Mouse (Mus musculus) ovary, postnatal 10 days (tissue): ENCODE measurements at regions not wholly inside any gene's neighbourhood (a gene's known extent, or its start where the extent isn't known, plus 50 kb on each side); places are given as distances from the start of the nearest gene placed in this dataset.

Experiments used
- DNase-seq: peaks from one replicate; pipeline ENCODE4 v3.0.0; 2022; ENCODE audit warnings: low spot score

DNA sequence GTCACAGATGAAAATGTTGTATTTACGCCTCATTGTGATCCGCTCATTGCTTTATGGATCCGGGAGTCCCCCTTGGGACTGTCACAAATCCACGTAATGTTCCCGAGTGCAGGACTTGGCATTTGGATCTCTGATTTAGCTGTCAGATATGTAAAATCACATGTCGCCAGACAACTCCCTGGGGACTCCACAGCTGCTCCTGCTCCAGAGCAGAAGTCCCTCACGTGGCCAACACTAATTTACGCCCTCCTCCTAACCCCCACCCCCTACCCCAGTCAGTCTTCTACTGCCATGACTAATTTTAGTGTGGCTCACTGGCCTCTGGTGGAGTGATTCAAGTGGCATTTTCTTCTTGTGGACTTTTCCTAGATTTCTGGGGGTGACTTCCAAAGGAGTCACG lies 348.9 kb downstream of the Cd83 start:
- no peak for DNase-seq

DNA sequence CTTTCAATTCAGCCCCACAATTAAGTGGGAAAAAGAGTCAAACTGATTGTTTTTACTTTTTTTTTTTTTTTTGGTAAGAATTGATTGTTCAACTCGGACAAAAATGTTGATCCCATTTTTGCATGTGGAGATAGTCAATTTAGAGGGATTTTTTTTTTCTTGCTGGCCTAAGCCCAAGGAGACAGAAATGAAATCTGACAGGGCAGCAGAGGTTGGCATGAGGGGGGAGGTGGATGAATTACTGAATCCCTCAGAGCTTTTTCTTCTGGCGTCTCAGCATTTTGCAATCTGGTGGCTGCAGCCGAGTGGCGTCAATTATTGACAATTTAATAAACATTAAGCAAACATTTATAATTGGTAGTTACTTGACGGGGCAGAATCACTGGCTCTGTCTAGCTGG lies 356.6 kb downstream of the Cd83 start:
- no peak for DNase-seq

DNA sequence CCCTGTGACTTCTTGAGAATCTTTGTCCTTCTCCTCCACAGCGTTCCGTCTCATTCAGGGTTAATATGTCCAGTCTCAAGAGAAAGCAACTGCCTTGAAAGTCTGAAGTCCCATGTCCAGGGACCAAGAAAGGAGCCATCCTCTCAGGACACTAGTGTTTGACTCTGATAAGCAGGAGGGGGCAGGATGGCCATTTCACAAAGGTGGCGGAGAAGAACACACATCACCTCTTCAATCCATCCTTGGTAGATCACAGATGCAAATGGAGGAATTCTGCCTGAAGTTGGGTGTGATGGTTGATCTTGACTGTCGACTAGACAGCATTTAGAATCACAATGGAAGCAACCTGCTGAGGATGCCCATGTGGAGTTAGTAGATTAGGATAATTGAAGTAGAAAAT lies 360.9 kb downstream of the Cd83 start:
- no peak for DNase-seq

DNA sequence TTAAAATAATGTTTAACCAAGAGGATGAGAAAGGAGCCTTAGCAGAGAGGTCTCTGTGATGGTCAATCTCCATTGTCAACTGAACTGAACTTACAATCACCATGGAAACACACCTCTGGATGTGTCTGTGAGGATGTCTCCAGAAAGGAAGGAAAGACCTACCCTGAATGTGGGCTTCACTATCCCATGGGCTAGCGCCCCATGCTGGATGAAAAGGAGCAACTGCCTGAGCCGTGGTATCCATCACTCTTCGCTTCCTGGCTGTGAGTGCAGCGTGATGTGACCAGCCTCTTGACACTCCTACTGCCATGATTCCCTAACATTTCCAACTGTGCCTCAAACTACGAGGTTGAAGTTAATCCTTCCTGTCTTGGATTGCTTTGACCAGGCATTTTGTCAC lies 363.3 kb downstream of the Cd83 start:
- DNase-seq, result no peak

DNA sequence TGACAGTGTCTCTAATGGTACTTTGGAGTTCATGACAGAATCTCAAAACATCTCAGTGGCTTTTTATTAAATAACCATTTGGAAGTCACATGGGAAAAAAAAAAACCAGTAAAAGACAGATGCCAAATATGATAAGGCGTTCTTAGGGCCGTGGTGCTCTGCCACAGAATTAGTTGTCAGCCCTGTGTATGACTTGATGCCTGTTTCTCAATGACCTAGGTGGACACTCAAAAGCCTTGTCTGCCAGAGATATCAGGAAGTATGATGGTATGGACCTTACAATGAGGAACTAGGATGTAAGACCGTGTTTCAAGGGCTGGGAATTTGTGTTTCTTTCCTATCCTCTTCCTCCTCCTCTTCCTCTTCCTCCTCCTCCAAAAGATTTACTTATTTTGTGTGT lies 364.9 kb downstream of the Cd83 start:
- no peak for DNase-seq

DNA sequence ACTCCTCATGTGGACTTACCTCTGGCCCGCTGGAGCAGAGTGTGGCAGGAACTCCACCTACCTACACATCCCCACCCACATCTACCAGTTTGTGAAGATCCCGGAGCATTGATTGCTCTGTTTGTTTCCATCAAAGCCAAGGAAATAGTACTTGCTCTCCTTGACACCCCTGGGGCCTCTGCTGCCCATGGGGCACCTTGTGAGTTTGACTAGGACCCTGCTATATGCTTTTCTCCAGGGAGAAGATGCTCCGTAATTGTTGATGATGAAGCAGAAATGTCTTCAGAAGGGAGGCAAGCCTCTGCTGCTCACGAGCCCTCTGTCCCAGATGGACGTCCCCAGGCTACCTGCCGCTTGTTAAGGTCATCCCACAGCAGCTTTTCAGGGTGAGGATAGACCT lies 367.0 kb downstream of the Cd83 start:
- no peak for DNase-seq

DNA sequence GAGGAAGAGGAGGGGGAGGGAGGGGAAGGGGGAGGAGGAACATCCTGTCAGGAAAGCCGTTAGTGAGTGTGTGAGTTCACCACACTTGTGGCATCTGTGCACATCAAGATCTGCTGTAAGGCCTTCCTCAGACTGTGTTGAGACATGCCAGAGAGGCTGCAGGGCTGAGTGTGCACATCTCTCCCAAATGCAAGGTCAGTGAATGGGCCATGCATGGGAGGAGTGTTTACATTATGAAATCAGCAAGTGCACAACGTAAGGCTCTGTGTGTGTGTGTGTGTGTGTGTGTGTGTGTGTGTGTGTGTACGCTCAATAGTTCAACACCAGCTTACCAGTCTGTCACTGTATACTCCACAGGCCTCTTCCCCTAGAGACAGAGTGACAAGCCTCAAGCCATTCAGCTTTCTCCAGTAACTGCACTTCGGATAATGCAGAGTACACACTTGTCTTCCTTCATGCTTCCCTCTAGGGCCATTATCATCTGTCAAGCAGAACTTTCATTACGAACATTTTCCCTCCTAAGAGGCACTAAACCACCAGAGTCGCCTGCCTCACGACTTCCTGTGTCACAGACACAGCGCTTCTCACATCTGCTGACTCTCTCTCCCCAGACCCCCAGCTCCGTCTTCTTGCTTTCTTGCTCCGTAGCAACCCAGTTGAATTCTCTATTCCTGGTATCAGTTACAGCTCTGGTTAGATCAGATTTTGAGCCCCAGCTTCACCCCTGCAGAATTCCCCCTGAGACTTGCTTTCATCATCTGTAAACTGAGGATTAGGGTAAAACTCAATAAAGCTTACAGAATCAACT lies 368.4 kb downstream of the Cd83 start:
- no peak for DNase-seq

DNA sequence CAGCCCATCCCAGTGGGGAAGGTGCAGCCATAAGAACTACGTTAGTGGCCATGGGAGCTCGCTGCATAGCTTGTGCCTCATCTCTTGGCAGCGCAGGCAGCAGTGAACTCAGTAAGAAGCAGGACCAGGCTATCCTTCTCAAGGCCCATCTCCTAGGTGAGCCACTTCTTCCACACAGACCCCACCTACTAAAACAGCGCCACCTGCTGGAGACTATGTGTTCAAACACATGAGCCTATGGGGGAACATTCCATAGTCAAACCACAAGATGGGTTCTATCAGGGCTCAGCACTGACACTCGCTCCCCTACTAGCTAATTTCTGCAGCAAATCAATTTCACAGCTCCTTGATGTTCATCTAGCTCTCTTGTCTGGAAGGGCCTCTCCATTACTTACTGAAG lies 369.2 kb downstream of the Cd83 start:
- no peak for DNase-seq

DNA sequence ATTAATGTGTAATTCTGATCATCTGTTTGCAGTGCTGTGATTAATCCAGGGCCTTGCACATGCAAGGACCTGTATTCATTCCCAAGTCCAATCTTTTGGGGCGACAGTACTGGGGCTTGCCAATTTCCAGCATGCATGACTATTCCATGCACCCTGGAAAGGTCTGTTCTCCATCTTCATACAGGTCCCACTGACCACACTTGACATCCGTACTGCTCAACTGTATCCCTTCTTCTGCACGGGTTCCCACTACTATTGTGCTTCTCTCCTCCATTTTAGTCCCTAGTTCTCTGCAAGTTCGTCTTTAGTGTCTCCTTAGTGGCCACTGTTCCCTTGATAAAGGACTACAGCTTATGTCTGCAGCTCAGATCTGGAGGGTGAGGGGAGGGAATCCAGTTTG lies 371.4 kb downstream of the Cd83 start:
- no peak for DNase-seq

DNA sequence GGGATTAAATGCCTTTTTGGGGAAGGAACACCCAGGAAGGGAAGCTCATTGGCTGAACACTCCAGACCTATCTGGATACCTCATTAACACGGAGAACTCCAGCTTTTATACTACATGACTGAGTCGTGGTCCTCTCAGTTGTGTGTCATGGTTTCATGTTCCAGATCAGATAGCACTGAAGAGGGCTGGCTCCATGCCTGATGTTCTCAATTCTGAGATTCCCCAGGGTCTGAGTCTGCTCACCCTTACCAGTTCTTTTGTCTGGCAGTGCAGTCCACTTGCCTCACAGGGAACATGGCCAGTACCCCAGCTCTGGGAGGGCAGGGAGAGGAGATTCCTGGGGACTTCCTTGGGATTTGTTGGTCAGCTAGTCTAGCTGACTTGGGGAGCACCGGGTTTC lies 372.0 kb downstream of the Cd83 start:
- DNase-seq, result no peak

DNA sequence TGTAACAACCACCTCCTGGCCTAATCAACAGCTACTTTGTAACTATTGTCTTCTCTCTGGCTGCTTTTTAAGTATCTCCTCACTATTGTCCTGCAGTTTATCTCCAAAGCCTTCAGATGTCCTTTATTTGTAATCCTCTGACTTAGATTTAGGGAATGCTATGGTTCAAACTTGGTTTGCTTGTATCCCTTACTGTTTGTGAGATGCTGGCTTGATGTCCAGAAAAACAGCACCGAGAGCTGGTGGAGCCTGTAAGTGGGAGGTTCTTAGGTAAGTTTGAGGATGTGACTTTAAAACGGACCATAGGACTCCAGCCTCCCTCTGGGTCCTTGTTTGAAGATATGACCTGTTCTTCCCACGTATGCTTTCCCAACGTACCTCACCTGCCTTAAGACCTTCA lies 372.7 kb downstream of the Cd83 start:
- DNase-seq, result no peak

DNA sequence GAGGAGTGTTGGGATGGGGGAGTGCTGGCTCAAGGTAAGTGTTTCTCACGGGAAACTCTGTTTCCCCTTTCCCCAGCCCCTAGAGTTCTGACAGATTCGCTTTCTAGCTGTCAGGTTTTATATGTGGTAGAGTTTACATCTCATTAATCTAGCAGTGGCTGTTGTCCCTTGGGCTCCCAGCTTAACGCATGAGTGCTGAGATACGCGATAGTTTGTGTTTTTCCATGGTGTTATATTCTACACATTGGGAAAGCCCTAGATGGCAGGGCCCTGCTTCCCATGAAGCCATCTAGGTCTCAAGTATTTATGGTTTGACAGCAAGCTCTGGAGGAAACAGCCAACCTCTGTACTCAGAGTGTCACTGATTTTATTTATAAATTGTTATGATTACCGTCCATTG lies 373.8 kb downstream of the Cd83 start:
- no peak for DNase-seq

DNA sequence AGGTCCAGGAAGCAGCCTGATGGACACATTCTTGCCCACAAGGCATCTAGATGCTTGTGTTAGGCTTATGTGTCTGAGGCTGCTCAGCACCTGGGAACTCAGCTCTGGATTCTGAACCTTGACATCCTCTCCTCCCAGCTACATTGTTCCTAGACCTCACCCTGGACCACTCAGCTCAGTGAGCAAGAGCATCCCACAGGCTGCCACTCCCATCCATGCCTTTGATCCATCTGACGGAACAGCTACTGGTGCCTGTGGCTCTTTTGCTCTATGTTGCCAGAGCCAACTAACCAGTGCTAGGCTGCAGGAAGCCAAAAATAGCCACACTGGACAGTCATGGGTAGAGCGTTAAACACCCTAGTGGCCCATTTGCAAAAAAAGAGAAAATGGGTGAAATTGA lies 374.8 kb downstream of the Cd83 start:
- DNase-seq, result no peak

DNA sequence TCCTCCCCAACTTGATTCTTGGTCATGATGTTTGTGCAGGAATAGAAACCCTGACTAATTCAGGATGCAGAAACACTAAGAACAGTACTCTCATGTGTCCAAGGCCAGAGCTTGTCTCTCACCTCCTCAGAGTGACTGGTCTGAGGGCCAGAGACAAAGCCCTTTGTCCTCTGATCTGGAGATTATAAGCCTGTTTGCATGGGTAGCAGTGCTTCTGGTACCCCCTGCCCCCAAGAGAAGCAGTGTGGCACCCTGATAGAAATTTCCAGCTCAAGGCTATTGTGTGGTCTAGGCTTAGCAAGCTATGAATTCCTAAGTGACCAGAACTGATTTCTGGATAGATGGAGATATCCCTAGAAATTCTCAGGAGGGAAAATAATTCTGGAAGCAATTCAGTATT lies 380.2 kb downstream of the Cd83 start:
- DNase-seq, result no peak

DNA sequence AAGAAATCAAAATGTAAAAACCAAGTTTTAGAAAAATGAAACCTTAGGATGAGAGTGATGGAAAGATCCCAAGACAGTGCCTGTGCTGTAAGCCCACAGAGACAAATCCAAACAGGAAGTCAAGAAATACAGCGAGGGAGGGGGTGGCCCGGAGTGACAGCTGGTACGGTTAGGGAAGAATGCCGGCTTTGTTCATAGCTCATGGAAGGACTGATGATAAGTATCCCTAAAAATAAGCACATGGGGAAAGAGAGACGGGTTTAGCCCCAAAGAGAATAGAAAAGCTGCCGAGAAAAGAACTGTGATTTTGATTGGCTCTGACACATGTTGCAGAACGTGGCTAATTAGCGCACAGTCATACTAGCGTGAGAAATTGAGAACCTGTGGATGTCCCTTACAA lies 382.6 kb downstream of the Cd83 start:
- no peak for DNase-seq

DNA sequence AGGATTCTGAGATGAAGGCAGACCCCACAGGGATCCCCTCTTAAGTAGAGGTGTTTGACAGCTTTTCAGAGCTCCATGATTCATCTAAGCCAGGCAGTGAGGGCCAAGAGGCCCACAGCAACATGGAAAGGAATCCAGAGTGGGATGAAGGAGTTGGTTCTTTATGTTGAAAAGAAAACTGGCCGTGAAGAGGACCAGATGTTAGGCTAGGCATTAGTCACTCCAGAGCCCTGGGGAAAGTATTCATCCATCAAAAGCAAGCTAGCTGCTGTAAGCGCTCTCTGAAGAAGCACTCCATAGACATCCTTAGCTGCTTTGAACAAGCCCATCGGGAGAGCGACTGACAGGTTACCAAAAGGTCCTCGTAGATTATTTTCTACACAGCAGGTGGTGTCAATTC lies 383.6 kb downstream of the Cd83 start:
- DNase-seq, result no peak

DNA sequence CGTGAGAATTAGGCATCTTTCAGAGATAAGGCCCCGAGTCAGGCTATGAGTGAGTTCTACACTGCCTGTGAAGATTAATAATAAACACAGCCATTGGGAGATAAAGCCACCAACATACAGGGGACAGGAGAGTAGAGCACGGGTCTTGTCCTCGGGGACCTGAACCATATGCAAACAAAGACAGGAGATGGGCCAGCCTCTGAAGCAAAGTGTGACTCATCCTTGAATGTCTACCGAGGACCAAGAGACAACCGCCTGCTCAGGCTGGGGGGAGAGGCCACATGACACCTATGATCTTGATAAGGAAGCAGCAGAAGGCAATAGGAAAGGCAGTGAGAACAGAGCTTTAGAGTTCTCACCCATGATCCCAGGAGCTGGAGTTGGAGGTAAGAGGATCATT lies 387.1 kb downstream of the Cd83 start:
- DNase-seq, result no peak

DNA sequence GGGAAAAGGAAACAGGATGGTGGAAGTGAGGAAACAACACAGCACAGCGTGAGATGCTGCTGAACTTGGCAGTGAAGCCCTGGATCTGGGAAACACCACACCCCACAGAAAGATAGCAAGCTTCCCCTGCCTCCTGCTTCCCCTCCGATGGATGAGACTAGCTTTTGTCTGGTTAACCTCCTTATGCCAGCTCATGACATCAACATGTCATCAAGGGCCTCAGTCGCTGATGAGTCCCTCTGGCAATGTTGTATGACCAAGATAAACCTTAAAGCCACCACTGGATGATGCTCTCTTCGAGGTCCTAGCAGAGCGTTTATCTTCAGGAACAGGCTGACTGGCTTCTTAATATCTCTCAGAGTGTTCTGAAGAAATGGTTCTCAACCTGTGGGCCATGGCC lies 388.1 kb downstream of the Cd83 start:
- no peak for DNase-seq

DNA sequence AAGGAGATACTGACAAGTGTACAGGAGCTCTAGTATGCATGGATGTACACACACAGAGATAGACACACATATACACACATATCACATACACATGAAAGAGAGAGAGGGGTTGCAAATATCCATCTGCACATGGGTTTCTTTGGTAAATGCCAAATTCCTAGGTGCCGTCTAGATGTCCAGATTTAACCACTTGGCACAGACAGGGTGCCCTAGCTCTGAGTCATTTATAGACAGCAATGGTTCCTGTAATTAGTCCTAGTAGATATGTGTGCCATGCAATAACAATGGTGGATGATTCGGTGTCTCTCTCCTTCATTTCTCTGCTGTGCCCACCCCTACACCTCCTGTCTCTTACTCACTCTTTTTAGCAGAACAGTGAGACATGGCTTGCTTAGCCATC lies 389.7 kb downstream of the Cd83 start:
- DNase-seq, result no peak

DNA sequence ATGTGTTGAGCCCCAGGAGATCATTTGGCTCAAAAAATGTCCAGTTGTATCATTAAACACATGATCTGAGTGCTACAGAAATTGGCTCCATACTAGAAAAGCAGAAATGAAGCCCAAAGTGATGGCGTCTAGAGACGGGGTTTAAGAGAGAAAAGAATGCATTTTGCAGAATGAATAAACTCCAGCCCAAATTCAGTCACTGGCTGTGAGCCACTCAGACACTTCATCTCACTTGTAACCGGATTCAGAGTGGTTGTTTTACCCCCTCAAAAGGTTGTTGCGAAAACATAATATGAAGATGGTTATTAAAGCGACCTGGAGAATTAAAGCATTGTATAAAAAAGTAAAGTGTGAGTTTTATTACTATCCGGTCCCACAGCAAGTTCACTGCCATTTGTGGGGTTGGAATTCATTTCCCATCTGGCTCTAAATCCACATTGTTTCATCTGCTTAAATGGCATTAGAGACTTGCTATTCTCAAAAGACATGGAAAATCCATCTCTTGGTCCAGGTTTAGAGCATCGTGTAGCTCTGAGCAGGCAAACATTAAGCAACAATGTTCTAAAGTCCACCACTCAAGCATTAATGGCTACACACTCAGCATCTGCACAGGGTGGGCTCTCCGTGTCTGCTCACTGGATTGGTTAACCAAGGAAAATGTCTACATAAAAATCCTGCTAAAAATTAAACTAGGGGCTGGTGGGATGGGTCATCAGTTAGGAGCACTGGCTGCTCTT lies 390.9 kb downstream of the Cd83 start:
- no peak for DNase-seq

DNA sequence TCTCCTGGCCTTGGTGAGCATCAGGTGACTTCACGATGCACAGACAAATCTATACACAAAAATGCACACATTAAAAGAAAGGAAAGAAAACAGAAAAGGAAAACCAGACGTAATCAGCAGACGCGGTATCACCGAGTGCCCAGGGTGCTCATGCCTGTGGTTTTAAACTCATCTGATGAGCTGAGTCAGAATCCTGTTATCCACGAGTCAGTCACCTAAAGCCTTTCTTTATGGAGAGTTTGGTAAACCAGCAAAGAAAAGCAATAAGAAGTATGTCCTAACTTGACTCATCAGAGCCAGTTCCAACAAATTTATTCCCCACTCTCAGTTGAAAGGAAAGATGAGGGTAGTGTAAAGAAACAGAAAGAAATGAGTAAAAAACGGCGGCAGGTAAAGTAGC lies 391.5 kb downstream of the Cd83 start:
- no peak for DNase-seq

DNA sequence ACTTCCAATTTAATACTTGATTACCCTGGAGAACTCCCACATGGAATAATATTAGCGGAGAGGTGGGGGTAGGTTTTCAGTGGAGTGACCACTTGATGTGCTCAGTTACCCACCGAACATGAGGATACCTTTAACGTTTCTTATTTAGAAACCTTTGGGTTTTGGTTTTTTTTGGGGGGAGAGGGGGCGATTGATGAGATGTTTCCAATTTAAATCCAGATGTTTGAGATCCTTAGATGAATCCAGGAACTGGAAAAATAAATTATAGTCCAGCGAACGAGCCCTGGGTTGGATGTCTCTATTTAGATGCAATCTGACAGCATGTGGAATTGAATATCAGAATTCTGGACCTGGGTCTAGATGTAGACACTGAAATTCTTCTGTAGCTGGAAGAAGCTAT lies 393.4 kb downstream of the Cd83 start:
- no peak for DNase-seq

DNA sequence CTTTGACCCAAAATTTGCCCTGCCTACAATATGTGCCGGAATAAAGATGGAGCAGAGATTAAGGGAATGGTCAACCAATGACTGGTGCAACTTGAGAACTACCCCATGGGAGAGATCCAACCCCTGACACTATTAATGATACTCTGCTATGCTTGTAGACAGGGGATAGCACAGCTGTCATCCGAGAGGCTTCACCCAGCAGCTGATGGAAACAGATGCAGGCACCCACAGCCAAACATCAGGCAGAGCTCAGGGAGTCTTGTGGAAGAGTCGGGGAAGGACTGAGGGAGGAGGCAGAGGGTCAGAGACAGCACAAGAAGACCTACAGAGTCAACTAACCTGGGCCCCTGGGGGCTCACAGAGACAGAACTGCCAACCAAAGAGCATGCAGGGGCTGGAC lies 395.8 kb downstream of the Cd83 start:
- DNase-seq, result no peak
